Mouse (Mus musculus): ENCODE data around the gene Agrp. TPM values are rescaled to one million over a fixed set of nuclear protein-coding genes. Genes with fewer than 3 reads are reported as not detected.
A peak's percentile ranks its signal among the peaks of the same experiment; 100 is the strongest.

The Agrp gene
- polyA plus RNA-seq (2015; fragmentation: Nextera tagmentation; extraction: Ambion mirVana) = 0.57 and 0.88 TPM in 2 replicates

DNA sequence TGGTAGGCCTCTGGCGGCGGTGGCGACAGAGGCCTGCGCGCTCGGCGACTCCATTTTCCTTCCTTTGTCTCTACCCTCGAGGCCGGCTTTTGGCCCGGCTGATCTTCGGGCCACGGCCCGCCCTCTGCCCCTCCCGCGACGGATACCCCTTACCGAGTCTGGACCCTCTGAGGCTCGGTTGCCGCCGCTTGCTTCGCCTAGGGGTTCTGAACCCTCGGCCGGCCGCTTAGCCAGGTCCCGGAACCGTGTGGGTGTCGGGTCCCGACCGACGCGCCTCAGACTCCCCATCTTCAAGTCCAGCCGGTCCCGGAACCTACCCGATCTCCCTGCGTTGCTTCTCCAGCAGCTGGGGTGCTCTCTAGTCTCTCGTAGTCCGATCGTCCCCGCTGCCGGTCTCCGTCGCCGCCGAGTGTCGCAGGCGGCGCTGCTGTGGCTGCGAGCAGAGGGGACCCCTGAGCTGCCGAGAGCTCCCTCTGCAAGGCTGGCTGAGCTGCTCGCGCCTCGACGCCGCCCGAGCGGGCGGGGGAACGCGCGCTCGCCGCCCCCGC, at the start of gene Agrp:
Gene Agrp (minus strand): TSS at position 431 of the 548 bp plus-strand sequence.
- Histone ChIP-seq H3K4me2 (replicated peaks) (peak within 1 kb of the TSS; percentile 90), H3K9ac (peak within 1 kb of the TSS; percentile 82), H3K4me1 (replicated peaks) (peaks cover 18% of the 10 kb centered on the region), H3K9me3 (no peaks in the 10 kb centered on the region), H3K27ac (peak within 1 kb of the TSS; percentile 99), H3K4me3 (replicated peaks) (peak within 1 kb of the TSS; percentile 90), H3K27me3 (replicated peaks) (no peaks in the 10 kb centered on the region), H3K36me3 (no peaks in the 10 kb centered on the region)
- ATAC-seq = peak; percentile 24
- WGBS = under 1% methylated on average over 59 of the region's 63 CpGs

GRCm38 (mm10) chr8:105686551-105686950, 49.4 kb upstream of the Agrp start:
- ATAC-seq = no peak
- 72% methylated on average over 6 of the region's 6 CpGs for WGBS
- H3K4me3 ChIP-seq (replicated peaks) = no peak overlapping the region

DNA sequence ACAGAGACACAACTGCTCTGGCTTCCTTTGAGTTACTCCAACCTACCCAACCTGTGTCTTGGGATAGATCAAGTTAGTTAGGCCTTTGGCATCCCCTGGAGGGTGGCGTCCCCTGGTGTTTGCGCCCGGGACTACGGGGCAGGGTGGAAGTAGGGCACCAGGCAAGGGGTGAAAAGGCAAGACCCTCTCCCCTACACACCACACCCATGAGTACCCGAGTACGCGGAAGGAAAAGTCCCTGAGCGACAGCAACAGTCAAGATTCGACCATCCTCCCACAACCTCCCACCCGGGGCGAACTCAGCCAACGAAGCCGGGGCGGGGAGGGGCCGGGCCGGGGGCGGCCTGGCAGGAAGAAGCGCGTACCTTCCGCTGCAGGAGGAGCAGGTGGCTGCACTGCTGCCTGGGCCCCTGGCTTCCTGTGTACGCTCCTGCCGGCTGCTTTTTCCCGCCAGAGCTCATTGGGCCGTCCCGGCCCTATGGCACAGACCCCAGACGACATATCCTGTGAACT, 48.7 kb upstream of the Agrp start, which contains the start of gene Carmil2:
Gene Carmil2 (plus strand): TSS at position 479 of the 513 bp plus-strand sequence.
- Histone ChIP-seq H3K4me1 (replicated peaks) (peaks cover 9% of the 10 kb centered on the region; the same call in 1 of the 2 replicates), H3K27me3 (replicated peaks) (no peaks in the 10 kb centered on the region), H3K9ac (peak within 1 kb of the TSS; percentile 26; the same call in 1 of the 2 replicates), H3K36me3 (peaks cover 18% of the 10 kb centered on the region), H3K4me3 (replicated peaks) (peak within 1 kb of the TSS; percentile 9), H3K27ac (no peak within 1 kb of the TSS), H3K9me3 (no peaks in the 10 kb centered on the region), H3K4me2 (replicated peaks) (peak within 1 kb of the TSS; percentile 52)
- WGBS = 9% methylated on average over 26 of the region's 26 CpGs
- ATAC-seq = peak; percentile 56

More at GRCm38 (mm10) chr8:105686551-105686950, 49.4 kb upstream of the Agrp start:
- peaks cover 15% of the 10 kb centered on the region; the same call in 1 of the 2 replicates for H3K36me3 ChIP-seq
- no peak overlapping the region for H3K27ac ChIP-seq
- no peaks in the 10 kb centered on the region for H3K9me3 ChIP-seq
- 0 out of 2 replicates have a peak overlapping the region, but pooled peaks have one; percentile 52 for H3K4me2 ChIP-seq (replicated peaks)
- no peaks in the 10 kb centered on the region for H3K27me3 ChIP-seq (replicated peaks)
- no peak overlapping the region for H3K9ac ChIP-seq
- peaks cover 9% of the 10 kb centered on the region; the same call in 1 of the 2 replicates for H3K4me1 ChIP-seq (replicated peaks)

DNA sequence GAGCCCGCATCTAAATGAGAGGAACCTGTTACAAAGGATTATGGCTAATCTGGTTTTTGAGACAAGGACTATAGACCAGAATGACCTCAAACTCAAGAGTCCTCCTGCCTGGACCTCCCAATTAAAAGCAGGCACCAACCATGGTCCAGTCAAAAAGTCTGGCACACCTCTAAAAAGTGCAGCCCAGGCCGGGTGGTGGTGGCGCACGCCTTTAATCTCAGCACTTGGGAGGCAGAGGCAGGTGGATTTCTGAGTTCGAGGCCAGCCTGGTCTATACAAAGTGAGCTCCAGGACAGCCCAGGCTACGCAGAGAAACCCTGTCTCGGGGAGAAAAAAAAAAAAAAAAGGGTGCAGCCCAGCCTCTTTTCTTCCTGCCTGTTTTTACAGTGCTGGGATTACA, 48.1 kb upstream of the Agrp start:
- H3K27me3 ChIP-seq (replicated peaks) = no peaks in the 10 kb centered on the region
- no peak overlapping the region for H3K27ac ChIP-seq
- peaks cover 24% of the 10 kb centered on the region for H3K36me3 ChIP-seq
- H3K4me3 ChIP-seq (replicated peaks) = no peak overlapping the region
- peak overlapping the region; percentile 52 for H3K4me2 ChIP-seq (replicated peaks)
- H3K9ac ChIP-seq = no peak overlapping the region
- WGBS = 77% methylated on average over 7 of the region's 7 CpGs
- peaks cover 9% of the 10 kb centered on the region; the same call in 1 of the 2 replicates for H3K4me1 ChIP-seq (replicated peaks)
- ATAC-seq = no peak
- H3K9me3 ChIP-seq = no peaks in the 10 kb centered on the region

DNA sequence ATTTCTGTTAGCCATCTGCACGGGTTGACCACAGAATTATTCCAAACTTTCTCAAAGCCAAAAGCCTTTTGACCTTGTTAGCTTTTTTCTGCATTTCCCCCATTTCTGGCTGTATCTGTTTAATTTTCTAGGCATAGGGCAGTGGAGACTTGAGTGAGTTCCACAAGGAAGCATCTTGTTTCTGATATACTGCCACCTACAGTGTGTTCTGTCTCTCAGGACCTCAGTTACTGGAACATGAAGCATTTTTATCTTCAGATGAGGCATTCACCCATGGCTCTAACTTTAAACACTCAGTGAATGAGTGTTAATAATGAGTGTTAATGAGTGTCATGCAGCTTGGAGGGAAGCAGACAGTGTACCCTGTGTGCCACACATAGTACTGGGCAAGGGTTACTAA, 40.7 kb upstream of the Agrp start:
- peaks cover 46% of the 10 kb centered on the region for H3K36me3 ChIP-seq
- no peaks in the 10 kb centered on the region for H3K27me3 ChIP-seq (replicated peaks)
- no peak overlapping the region for H3K4me3 ChIP-seq (replicated peaks)
- no peak overlapping the region for H3K4me2 ChIP-seq (replicated peaks)
- no peak overlapping the region for H3K9ac ChIP-seq
- ATAC-seq = no peak
- H3K27ac ChIP-seq = no peak overlapping the region
- 79% methylated on average over 1 of the region's 1 CpGs for WGBS
- H3K9me3 ChIP-seq = no peaks in the 10 kb centered on the region
- H3K4me1 ChIP-seq (replicated peaks) = no peaks in the 10 kb centered on the region

DNA sequence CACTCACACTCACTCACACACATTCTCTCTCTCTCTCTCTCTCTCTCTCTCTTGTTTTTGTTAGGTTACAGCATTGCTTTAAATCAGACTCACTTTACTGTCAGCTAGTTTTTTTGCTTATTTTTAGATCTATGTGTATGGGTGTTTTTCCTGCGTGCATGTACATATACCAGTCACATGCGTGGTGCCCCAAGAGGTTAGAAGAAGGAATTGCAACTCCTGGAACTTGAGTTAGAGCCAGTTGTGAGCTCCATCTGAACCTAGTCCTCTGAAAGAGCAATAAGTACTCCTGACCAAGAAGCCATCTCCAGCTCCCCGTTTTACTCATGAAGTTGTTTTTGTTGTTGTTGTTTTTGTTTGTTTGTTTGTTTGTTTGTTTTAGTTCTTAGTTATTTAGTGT, 24.0 kb upstream of the Agrp start:
- Histone ChIP-seq H3K27me3 (replicated peaks) (no peaks in the 10 kb centered on the region), H3K27ac (no peak overlapping the region), H3K9ac (no peak overlapping the region), H3K4me3 (replicated peaks) (no peak overlapping the region), H3K4me2 (replicated peaks) (no peak overlapping the region), H3K36me3 (peaks cover 7% of the 10 kb centered on the region), H3K9me3 (no peaks in the 10 kb centered on the region), H3K4me1 (replicated peaks) (no peaks in the 10 kb centered on the region)
- WGBS = 75% methylated on average over 3 of the region's 3 CpGs
- ATAC-seq = no peak

- no peak for ATAC-seq
- Histone ChIP-seq H3K4me3 (replicated peaks) (no peak overlapping the region), H3K27me3 (replicated peaks) (no peaks in the 10 kb centered on the region), H3K36me3 (0 out of 2 replicates have a peak, but pooled peaks cover 3% of the 10 kb centered on the region), H3K4me1 (replicated peaks) (no peaks in the 10 kb centered on the region), H3K9me3 (no peaks in the 10 kb centered on the region), H3K9ac (no peak overlapping the region), H3K4me2 (replicated peaks) (no peak overlapping the region), H3K27ac (no peak overlapping the region)
Measured at GRCm38 (mm10) chr8:105657641-105658040, 20.4 kb upstream of the Agrp start.

DNA sequence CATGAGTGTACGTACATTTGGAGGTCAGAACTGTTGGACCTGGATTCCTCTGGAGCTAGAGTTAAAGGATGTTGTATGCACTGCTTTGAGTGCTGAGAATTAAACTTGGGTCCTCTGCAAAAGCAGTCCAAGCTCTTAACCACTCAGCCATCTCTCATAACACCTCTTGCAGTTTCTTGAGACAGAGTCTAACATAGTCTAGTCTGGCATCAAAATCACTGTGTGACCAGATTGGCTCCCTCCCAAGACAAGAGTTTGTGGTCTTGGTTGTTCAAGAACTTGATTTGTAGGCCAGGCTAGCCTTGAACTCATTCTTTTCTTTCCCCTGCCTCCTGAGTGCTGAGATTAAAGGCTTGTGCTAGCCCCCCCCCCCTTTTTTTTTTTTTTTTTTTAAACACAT, 11.7 kb upstream of the Agrp start:
- Histone ChIP-seq H3K9ac (no peak overlapping the region), H3K27me3 (replicated peaks) (no peaks in the 10 kb centered on the region), H3K4me3 (replicated peaks) (no peak overlapping the region), H3K9me3 (no peaks in the 10 kb centered on the region), H3K4me1 (replicated peaks) (no peaks in the 10 kb centered on the region), H3K36me3 (peaks cover 14% of the 10 kb centered on the region), H3K4me2 (replicated peaks) (no peak overlapping the region), H3K27ac (no peak overlapping the region)
- 95% methylated on average over 1 of the region's 1 CpGs for WGBS
- ATAC-seq = no peak

DNA sequence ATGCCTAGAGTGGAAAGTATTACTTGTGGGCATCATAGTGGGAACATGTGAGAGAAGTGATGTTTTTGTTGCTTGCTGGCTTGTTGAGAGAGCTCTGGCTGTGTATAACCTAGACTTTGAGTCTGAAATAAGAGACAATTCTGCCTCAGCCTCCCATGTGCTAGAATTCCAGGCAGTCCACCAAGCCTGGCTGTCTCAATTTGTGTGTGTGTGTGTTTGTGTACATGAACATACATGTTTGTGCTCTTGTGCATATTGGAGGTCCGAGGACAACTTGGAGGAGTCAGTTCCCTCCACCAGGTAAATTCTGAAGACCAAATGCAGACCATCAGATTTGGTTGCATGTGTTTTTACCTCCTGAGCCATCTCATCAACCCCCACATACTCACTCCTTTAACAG, 8.0 kb upstream of the Agrp start:
- no peaks in the 10 kb centered on the region for H3K27me3 ChIP-seq (replicated peaks)
- H3K9me3 ChIP-seq = no peaks in the 10 kb centered on the region
- peaks cover 14% of the 10 kb centered on the region for H3K36me3 ChIP-seq
- no peak for ATAC-seq
- H3K4me2 ChIP-seq (replicated peaks) = no peak overlapping the region
- no peak overlapping the region for H3K9ac ChIP-seq
- 0 out of 2 replicates have a peak, but pooled peaks cover under 1% of the 10 kb centered on the region for H3K4me1 ChIP-seq (replicated peaks)
- WGBS = 92% methylated on average over 1 of the region's 1 CpGs
- H3K4me3 ChIP-seq (replicated peaks) = no peak overlapping the region
- H3K27ac ChIP-seq = no peak overlapping the region

DNA sequence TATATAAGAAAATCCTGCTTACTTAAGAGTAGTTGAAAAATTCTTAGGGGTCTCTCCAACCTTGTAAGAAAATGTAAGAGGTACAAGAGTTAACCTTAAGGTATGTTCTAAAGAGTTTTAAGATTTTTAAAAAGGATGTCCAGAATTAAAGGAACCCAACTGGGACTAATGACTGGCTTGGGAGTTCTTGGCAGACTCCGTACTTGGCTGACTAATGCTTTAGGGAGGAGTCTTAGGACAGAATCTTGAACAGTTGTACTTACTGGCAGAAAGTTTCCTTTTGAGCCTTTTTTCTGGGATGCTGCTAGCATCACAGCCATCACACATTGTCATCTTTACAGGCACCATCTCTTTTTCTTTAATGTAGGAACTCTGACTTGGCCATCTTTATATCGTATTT, 3.3 kb upstream of the Agrp start:
- Histone ChIP-seq H3K4me1 (replicated peaks) (peaks cover 12% of the 10 kb centered on the region), H3K4me2 (replicated peaks) (no peak overlapping the region), H3K9ac (no peak overlapping the region), H3K27me3 (replicated peaks) (no peaks in the 10 kb centered on the region), H3K27ac (no peak overlapping the region), H3K9me3 (no peaks in the 10 kb centered on the region), H3K4me3 (replicated peaks) (no peak overlapping the region), H3K36me3 (peaks cover 9% of the 10 kb centered on the region)
- 68% methylated on average over 2 of the region's 2 CpGs for WGBS
- no peak for ATAC-seq

GRCm38 (mm10) chr8:105639835-105640234, 2.6 kb upstream of the Agrp start:
- no peak overlapping the region for H3K4me3 ChIP-seq (replicated peaks)
- H3K27ac ChIP-seq = no peak overlapping the region
- WGBS = 73% methylated on average over 1 of the region's 1 CpGs
- H3K9me3 ChIP-seq = no peaks in the 10 kb centered on the region
- peaks cover 4% of the 10 kb centered on the region; the same call in 1 of the 2 replicates for H3K36me3 ChIP-seq
- peaks cover 16% of the 10 kb centered on the region for H3K4me1 ChIP-seq (replicated peaks)
- ATAC-seq = no peak
- H3K4me2 ChIP-seq (replicated peaks) = no peak overlapping the region
- no peaks in the 10 kb centered on the region for H3K27me3 ChIP-seq (replicated peaks)
- no peak overlapping the region for H3K9ac ChIP-seq

DNA sequence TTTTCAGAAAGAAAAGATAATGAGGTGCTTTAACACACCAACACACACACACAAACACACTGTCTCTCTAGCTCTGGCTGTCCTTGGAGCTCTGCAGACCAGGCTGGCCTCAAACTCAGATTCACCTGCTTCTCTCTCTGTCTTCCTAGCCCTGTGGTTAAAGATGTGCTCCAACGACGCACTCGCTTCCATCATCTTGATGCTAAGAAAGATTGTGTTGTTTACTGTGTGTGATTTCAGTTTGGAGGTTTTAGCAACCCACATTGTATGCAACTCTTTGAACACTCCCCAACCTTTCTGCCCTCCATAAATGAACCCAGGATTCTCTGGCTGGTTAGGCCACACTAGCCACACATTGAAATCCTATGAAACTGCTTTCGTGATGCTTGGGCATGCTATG, 1.3 kb upstream of the Agrp start:
- peak overlapping the region; percentile 73 for H3K4me2 ChIP-seq (replicated peaks)
- H3K9ac ChIP-seq = no peak overlapping the region; the same call in 1 of the 2 replicates
- 83% methylated on average over 4 of the region's 4 CpGs for WGBS
- peaks cover 1% of the 10 kb centered on the region; the same call in 1 of the 2 replicates for H3K36me3 ChIP-seq
- ATAC-seq = no peak
- H3K27me3 ChIP-seq (replicated peaks) = no peaks in the 10 kb centered on the region
- H3K4me3 ChIP-seq (replicated peaks) = no peak overlapping the region
- H3K4me1 ChIP-seq (replicated peaks) = peaks cover 18% of the 10 kb centered on the region
- no peaks in the 10 kb centered on the region for H3K9me3 ChIP-seq
- no peak overlapping the region for H3K27ac ChIP-seq

GRCm38 (mm10) chr8:105637601-105638041, 428 bp upstream of the Agrp start:
- Histone ChIP-seq H3K4me3 (replicated peaks) (peak overlapping the region; percentile 90), H3K27ac (peak overlapping the region; percentile 99), H3K4me1 (replicated peaks) (peaks cover 18% of the 10 kb centered on the region), H3K27me3 (replicated peaks) (no peaks in the 10 kb centered on the region), H3K9ac (peak overlapping the region; percentile 82), H3K9me3 (no peaks in the 10 kb centered on the region), H3K36me3 (no peaks in the 10 kb centered on the region), H3K4me2 (replicated peaks) (peak overlapping the region; percentile 73)
- ATAC-seq = no peak
- under 1% methylated on average over 11 of the region's 11 CpGs for WGBS

All from intestine, embryonic 15.5 days (tissue).